Mouse (Mus musculus) left cerebral cortex, postnatal 25 days (tissue): ENCODE data around the gene Xrcc6. TPM values are rescaled to one million over a fixed set of nuclear protein-coding genes. Genes with fewer than 3 reads are reported as not detected.

Experiments
- DNase-seq, 2 experiments: peaks; one replicate each; pipeline ENCODE4 v3.0.0; 2022; ENCODE audit warnings: low spot score in 2 of 2, mixed read lengths in 1 of 2
- intact Hi-C: fragments of 180-260 bp; cut with DNase I; formaldehyde crosslinking; loops from one replicate; pipeline ENCODE4 v1.15.1; 2025
- total RNA-seq, 2 experiments: library from RNA; stranded (reverse); gene quantifications; 2 replicates each; pipeline ENCODE4 v1.2.3; 2021

Xrcc6 gene
- total RNA-seq, 2 experiments from 2014 or later, result 19.5 to 23.7 TPM

- DNase-seq, result no peak
- intact Hi-C loops, result no loop called here
Measured at GRCm38 (mm10) chr15:82058719-82059201, 71.1 kb downstream of the Xrcc6 start, which contains the start of gene 4930407I10Rik. Gene 4930407I10Rik (plus strand): TSS chr15:82059151.

DNA sequence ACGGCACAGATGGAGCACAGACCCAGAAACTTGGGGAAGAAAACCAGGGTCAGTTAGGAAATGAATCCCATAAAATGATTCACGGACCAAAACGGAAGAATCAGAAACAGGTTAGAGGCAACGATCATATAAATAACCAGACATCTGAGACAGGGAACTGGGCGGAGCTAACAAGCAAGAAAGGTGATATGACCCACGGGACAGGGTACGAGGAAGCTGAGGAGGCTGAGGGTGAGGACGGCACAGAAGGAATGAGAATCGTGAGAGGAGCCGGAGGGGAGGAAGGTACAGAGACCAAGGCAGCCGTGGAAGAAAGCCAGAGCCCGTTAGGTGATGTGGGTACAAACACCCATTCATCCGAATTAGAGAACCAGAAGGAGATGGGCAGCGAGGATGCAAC, 76.3 kb downstream of the Xrcc6 start:
- no peak for DNase-seq
- intact Hi-C loops, result no loop called here

DNA sequence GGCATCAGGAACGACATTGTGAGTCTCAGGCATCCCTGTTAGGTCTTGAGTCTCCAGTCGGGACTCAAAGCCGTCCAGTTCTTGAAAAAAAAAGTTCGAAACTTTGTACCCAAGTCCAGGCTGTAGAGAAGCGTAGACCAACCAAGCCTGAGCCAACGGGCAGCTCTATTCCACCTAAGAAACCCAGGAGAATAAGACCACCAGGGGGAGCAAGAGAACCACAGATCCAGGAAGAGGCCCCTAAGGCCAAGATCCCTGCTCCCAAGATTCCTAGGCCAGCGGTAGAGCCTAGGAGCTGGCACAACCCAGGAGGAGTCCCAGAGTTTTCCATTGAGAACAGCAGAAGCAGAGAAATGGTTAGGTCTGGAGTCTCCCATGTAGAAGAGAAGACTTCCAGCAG, 77.9 kb downstream of the Xrcc6 start:
- intact Hi-C loops, result loop anchor here (1.0 to 5.0 kb wide), 2 partner anchors 72 to 171 kb away; no protein-coding TSS in a partner anchor

DNA sequence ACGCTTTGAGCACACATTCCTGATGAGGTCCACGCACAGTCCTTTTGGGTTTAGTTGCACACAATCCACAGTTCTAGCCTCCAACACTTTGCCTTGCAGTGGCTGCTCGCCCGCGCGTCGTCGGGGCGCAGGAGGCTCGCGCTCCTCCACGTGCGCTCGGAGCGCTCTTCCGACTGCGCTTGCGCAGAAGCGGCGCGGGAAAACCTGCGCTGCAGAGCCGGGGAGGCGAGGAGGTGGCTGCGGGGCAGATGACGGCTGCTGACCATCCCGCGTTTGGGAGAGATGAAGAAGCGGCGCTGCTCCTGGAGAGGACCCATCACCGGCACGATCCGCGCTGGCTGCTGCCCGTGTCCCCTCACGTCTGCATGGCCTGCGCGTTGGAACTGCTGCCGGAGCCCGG, 82.3 kb downstream of the Xrcc6 start, which contains the start of gene Mei1:
Gene Mei1, plus strand, starts transcription at position 99 of the 400 bp plus-strand sequence.
- intact Hi-C loops, result loop anchor here (5.0 kb wide), 2 partner anchors 37 to 67 kb away; no protein-coding TSS in a partner anchor
- no peak for DNase-seq

More for the DNA sequence above, 77.9 kb downstream of the Xrcc6 start:
- DNase-seq, result peak; percentile 79 to 89

DNA sequence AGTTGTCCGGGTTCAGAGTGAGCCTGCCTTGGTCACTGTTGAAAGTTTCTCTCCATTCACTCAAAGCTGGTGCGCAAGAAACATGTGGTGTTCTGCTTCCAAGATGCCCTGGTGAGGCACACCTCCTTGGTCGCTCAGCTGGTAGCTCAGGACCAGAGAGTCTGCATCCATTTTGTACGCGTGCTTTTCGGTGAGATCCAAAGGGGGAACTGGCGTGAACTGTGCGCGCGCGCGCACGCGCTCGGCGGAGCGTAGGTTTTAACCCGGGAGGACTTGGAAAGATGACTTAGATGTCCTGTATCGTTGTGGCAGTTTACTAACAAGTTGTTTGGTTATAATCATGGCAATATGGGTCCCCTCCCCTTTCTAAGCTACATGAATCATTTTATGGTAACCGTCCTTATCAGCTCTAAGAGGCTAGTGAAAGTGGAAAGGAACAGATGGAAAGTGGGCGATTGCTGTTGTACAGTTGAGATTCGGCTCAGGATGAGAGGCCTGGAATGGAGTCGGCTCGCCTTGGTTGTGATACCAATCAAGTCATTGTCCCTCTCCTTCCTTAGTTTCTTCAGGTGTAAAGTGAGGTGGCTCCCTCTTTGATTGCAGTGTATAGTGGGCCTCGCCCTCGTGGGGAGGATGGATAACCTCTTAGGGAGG, 84.3 kb downstream of the Xrcc6 start:
- intact Hi-C loops, result loop anchor here (5.0 kb wide), 1 partner anchor 35 kb away; no protein-coding TSS in a partner anchor
- peak; percentile 36 to 80 for DNase-seq

- intact Hi-C loops, result loop anchor here (5.0 kb wide), 1 partner anchor 34 kb away; no protein-coding TSS in a partner anchor
- no peak for DNase-seq
Measured at GRCm38 (mm10) chr15:82073490-82073889, 85.9 kb downstream of the Xrcc6 start.

- intact Hi-C loops, result no loop called here
Measured at GRCm38 (mm10) chr15:82079883-82080282, 92.2 kb downstream of the Xrcc6 start.

GRCm38 (mm10) chr15:82081161-82081560, 93.5 kb downstream of the Xrcc6 start:
- peak; percentile 57 to 90 for DNase-seq
- intact Hi-C loops, result no loop called here

More at GRCm38 (mm10) chr15:82079883-82080282, 92.2 kb downstream of the Xrcc6 start:
- DNase-seq, result no peak

DNA sequence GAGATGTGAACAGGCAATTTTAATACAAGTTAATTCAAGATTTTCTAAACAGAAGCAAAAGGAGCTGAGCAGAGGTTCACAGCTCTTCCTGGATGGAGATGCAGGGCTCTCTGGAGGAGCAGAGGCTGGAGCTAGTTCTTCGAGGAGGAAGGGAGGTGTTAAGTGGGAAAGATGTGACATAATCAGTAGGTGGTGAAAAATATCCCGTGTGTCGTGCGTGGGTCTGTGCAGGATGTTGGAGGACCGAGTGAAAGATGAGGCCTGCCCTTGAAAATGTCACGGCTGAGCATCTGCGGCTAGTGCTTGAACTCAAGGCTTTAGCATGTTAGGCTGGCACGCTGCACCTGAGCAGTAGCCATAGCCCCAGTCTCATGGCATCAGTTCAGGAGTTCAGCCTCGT, 98.0 kb downstream of the Xrcc6 start:
- DNase-seq, result peak in 1 of 2 experiments; percentile 82
- intact Hi-C loops, result loop anchor here (2.0 kb wide), 1 partner anchor 21 kb away; no protein-coding TSS in a partner anchor

GRCm38 (mm10) chr15:82086131-82086530, 98.5 kb downstream of the Xrcc6 start:
- DNase-seq, result peak in 1 of 2 experiments; percentile 78
- intact Hi-C loops, result loop anchor here (2.0 kb wide), 1 partner anchor 21 kb away; no protein-coding TSS in a partner anchor

GRCm38 (mm10) chr15:82087266-82087665, 99.6 kb downstream of the Xrcc6 start:
- intact Hi-C loops, result loop anchor here (2.0 kb wide), 1 partner anchor 20 kb away; no protein-coding TSS in a partner anchor
- peak in 1 of 2 experiments; percentile 70 for DNase-seq

Other genes with a start within 250 kb of the Xrcc6 start
- 100 to 1,000 TPM; 174 to 178 TPM for gene Zc3h7b, start 242.8 kb upstream of the Xrcc6 start, total RNA-seq
- gene Rangap1, start 242.3 kb upstream of the Xrcc6 start, total RNA-seq, result 100 to 1,000 TPM; 210 to 216 TPM
- gene Tef, start 185.4 kb upstream of the Xrcc6 start, total RNA-seq, result 100 to 1,000 TPM; 220 to 246 TPM
- 10 to 100 TPM; 25.5 to 27.2 TPM for gene Tob2, start 129.0 kb upstream of the Xrcc6 start, total RNA-seq
- 10 to 100 TPM; 33.7 to 34.7 TPM for gene Phf5a, start 115.9 kb upstream of the Xrcc6 start, total RNA-seq
- 100 to 1,000 TPM; 423 to 442 TPM for gene Aco2, start 115.5 kb upstream of the Xrcc6 start, total RNA-seq
- gene Polr3h, start 61.6 kb upstream of the Xrcc6 start, total RNA-seq, result 10 to 100 TPM; 49.8 to 56.5 TPM
- 10 to 100 TPM; 96.0 to 98.3 TPM for gene Csdc2, start 51.1 kb upstream of the Xrcc6 start, total RNA-seq
- gene Pmm1, start 26.9 kb upstream of the Xrcc6 start, total RNA-seq, result 100 to 1,000 TPM; 203 to 208 TPM
- gene 1700029P11Rik, start 7.3 kb upstream of the Xrcc6 start, total RNA-seq, result not detected
- gene Desi1, start 46.0 kb downstream of the Xrcc6 start, total RNA-seq, result 100 to 1,000 TPM; 106 to 109 TPM
- 100 to 1,000 TPM; 101 to 113 TPM for gene Snu13, start 59.8 kb downstream of the Xrcc6 start, total RNA-seq
- gene 4930407I10Rik, start 71.3 kb downstream of the Xrcc6 start, total RNA-seq, result not detected
- gene Mei1, start 82.2 kb downstream of the Xrcc6 start, total RNA-seq, result 1 to 10 TPM; 2.5 to 2.8 TPM
- gene Ccdc134, start 140.1 kb downstream of the Xrcc6 start, total RNA-seq, result 10 to 100 TPM; 13.6 to 13.8 TPM
- gene Srebf2, start 159.3 kb downstream of the Xrcc6 start, total RNA-seq, result 100 to 1,000 TPM; 179 to 183 TPM
- 1 to 10 TPM; 2.3 to 4.2 TPM for gene Shisa8, start 225.0 kb downstream of the Xrcc6 start, total RNA-seq
- under 1 TPM; 0.41 TPM for gene Tnfrsf13c, start 236.5 kb downstream of the Xrcc6 start, total RNA-seq